ENCODE assay signal across 21 mouse cellular contexts in the genomic region with DNA sequence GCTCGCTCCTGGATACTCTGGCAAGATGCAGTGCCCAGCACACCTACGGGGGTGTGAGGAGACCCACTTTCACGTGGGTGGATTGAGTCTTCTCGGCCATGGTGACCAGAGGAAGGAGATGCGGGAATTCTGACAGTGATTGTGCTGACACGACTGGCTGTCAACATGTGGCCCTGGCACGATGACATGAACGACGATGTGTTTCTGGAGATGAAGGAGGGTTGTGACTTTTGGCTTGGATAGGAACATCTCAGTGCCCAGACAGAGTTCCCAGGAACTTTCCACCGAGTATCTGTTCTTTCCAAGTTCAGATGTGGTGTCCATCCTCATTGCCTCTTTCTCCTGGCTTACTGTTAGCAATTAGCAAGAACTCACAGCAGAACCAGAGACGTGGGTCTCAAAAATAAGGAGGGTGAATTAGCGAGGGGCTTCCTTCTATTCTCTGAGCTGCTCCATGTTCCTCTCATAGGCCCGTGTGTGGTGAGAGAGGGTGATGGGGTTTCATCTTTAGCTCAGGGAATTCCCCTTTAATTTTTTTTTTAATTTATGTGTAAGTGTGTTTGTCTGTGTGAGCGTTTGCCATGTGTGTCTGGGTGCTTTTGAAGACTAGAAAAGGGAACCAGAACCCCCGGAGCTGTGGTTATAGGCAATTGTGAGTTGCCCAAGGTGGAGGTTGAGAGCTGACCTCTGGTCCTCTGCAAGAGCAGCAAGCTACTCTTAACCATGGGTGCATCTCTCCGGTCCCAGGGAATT. TPM values are rescaled to one million over a fixed set of nuclear protein-coding genes. Genes with fewer than 3 reads are reported as not detected.
"Had no signal": no experiment of that assay in that cellular context is flagged by ENCODE, and none has a peak within 500 bp of the region (broad histone marks: within the 10 kb centered on the region; RNA-seq: fewer than 3 reads in every experiment).

No protein-coding gene starts in this region.

- H3K4me3 ChIP-seq: liver, embryonic 15.5 days; lung, embryonic 15.5 days; megakaryocyte, embryonic 14.5 days; midbrain, embryonic 12.5 days; neural tube, embryonic 12.5 days; stomach, embryonic 15.5 days had no signal

- H3K27ac ChIP-seq: liver, embryonic 15.5 days; lung, embryonic 15.5 days; macrophage; midbrain, embryonic 12.5 days; neural tube, embryonic 12.5 days; stomach, embryonic 15.5 days; stomach, postnatal 0 days had no signal

- H3K4me2 ChIP-seq: liver, embryonic 15.5 days; lung, embryonic 15.5 days; midbrain, embryonic 12.5 days; neural tube, embryonic 12.5 days; stomach, embryonic 15.5 days had no signal

- DNase-seq: liver, postnatal 0 days; lung, adult 2 months; lung, postnatal 14 days; lung, postnatal 36 days; midbrain, embryonic 14.5 days; right cerebral cortex, postnatal 14 days; thymus, adult 2 months; thymus, postnatal 25 days; thymus, postnatal 4 days had no signal

- H3K27me3 ChIP-seq: liver, embryonic 15.5 days; lung, embryonic 15.5 days; megakaryocyte, embryonic 14.5 days; midbrain, embryonic 12.5 days; neural tube, embryonic 12.5 days; stomach, embryonic 15.5 days had no signal

- H3K9ac ChIP-seq: liver, embryonic 15.5 days; liver, postnatal 0 days; lung, embryonic 15.5 days; midbrain, embryonic 12.5 days; neural tube, embryonic 12.5 days; stomach, embryonic 15.5 days had no signal

- ATAC-seq: midbrain, embryonic 16.5 days had no signal

- H3K36me3 ChIP-seq: liver, embryonic 15.5 days; lung, embryonic 15.5 days; midbrain, embryonic 12.5 days; neural tube, embryonic 12.5 days; stomach, embryonic 15.5 days had no signal

- H3K4me1 ChIP-seq: megakaryocyte, embryonic 14.5 days; midbrain, embryonic 12.5 days; neural tube, embryonic 12.5 days; stomach, embryonic 15.5 days had no signal

- H3K9me3 ChIP-seq: liver, embryonic 15.5 days; lung, embryonic 15.5 days; megakaryocyte, embryonic 14.5 days; midbrain, embryonic 12.5 days; neural tube, embryonic 12.5 days; stomach, embryonic 15.5 days had no signal

RNA-seq across cellular contexts. Expression of a gene that starts 11.3 kb away (rescaled TPM):
- total RNA-seq: megakaryocyte progenitor cell, adult 5-6 weeks; monocyte, adult 5-6 weeks; neutrophil, adult 5-6 weeks had no signal
